In genomic region chr17:57062011-57062521, GRCm38 (mm10) we compare ENCODE assay signal across 8 mouse cellular contexts. TPM values are rescaled to one million over a fixed set of nuclear protein-coding genes. Genes with fewer than 3 reads are reported as not detected.
A peak's percentile ranks its signal among the peaks of the same experiment; 100 is the strongest.
DNase-seq lines count a peak whose midpoint lies in the region; ATAC-seq and TF ChIP-seq lines count a peak whose summit lies in the region.

No protein-coding gene starts in this region.

- H3K27me3 ChIP-seq in megakaryocyte, embryonic 14.5 days (replicated peaks): peaks cover 72% of the 10 kb centered on the region
- H3K27me3 ChIP-seq in embryonic facial prominence, embryonic 14.5 days (replicated peaks; ENCODE audit: control insufficient read depth, insufficient read depth, low read length): peaks cover 44% of the 10 kb centered on the region
- peaks cover 30% of the 10 kb centered on the region for H3K27me3 ChIP-seq in lung, embryonic 15.5 days
- no peaks in the 10 kb centered on the region for H3K27me3 ChIP-seq in stomach, postnatal 0 days (ENCODE audit: control insufficient read depth, insufficient read depth, low read length)

- peak overlapping the region; percentile 47 for H3K9ac ChIP-seq in embryonic facial prominence, embryonic 14.5 days (ENCODE audit: low read depth, low read length)
- H3K9ac ChIP-seq in lung, embryonic 15.5 days: peak overlapping the region; percentile 41
- peak overlapping the region; percentile 70 for H3K9ac ChIP-seq in stomach, postnatal 0 days (ENCODE audit: low read length)

- no peaks in the 10 kb centered on the region for H3K9me3 ChIP-seq in megakaryocyte, embryonic 14.5 days
- H3K9me3 ChIP-seq in embryonic facial prominence, embryonic 14.5 days (ENCODE audit: control insufficient read depth, low read length): no peaks in the 10 kb centered on the region
- no peaks in the 10 kb centered on the region for H3K9me3 ChIP-seq in lung, embryonic 15.5 days
- H3K9me3 ChIP-seq in stomach, postnatal 0 days (ENCODE audit: control insufficient read depth, low read length): no peaks in the 10 kb centered on the region

- peak; percentile 72 for DNase-seq in embryonic facial prominence, embryonic 14.5 days (ENCODE audit: low spot score)
- DNase-seq in kidney, adult 9 months: peak; percentile 92
- DNase-seq in stomach, postnatal 0 days (ENCODE audit: low spot score): peak; percentile 95
- DNase-seq in adipocyte (ENCODE audit: low spot score): no peak
- no peak for DNase-seq in layer of hippocampus, adult 11-12 months (ENCODE audit: low spot score)

- peak overlapping the region; percentile 48 for H3K4me2 ChIP-seq in embryonic facial prominence, embryonic 14.5 days (ENCODE audit: low read depth, low read length)
- H3K4me2 ChIP-seq in lung, embryonic 15.5 days: peak overlapping the region; percentile 43
- peak overlapping the region; percentile 58 for H3K4me2 ChIP-seq in stomach, postnatal 0 days (replicated peaks; ENCODE audit: low read depth)

- WGBS in embryonic facial prominence, embryonic 14.5 days: 1% methylated on average over 31 of the region's 39 CpGs
- WGBS in lung, embryonic 15.5 days: 1% methylated on average over 39 of the region's 39 CpGs
- WGBS in stomach, postnatal 0 days: under 1% methylated on average over 39 of the region's 39 CpGs

- TF ChIP-seq CTCF in stomach, postnatal 0 days (IDR thresholded peaks at IDR 0.05; ENCODE audit: low read depth): no peak

- H3K4me1 ChIP-seq in megakaryocyte, embryonic 14.5 days: peaks cover 50% of the 10 kb centered on the region
- peaks cover 4% of the 10 kb centered on the region for H3K4me1 ChIP-seq in embryonic facial prominence, embryonic 14.5 days (ENCODE audit: control insufficient read depth, insufficient read depth, low read length)
- peaks cover 16% of the 10 kb centered on the region for H3K4me1 ChIP-seq in lung, embryonic 15.5 days
- H3K4me1 ChIP-seq in stomach, postnatal 0 days (replicated peaks; ENCODE audit: control insufficient read depth, insufficient read depth): no peaks in the 10 kb centered on the region

- H3K27ac ChIP-seq in embryonic facial prominence, embryonic 14.5 days (replicated peaks; ENCODE audit: low read depth, low read length): no peak overlapping the region
- peak overlapping the region; percentile 92 for H3K27ac ChIP-seq in lung, embryonic 15.5 days
- peak overlapping the region; percentile 90 for H3K27ac ChIP-seq in stomach, postnatal 0 days (replicated peaks)

- no peak for TF ChIP-seq EP300 in stomach, postnatal 0 days (optimal IDR thresholded peaks at IDR 0.05)

- peaks cover 16% of the 10 kb centered on the region for H3K36me3 ChIP-seq in megakaryocyte, embryonic 14.5 days (replicated peaks; ENCODE audit: low read length)
- no peaks in the 10 kb centered on the region for H3K36me3 ChIP-seq in embryonic facial prominence, embryonic 14.5 days (ENCODE audit: control insufficient read depth, insufficient read depth, low read length)
- 0 out of 2 replicates have a peak, but pooled peaks cover 2% of the 10 kb centered on the region for H3K36me3 ChIP-seq in lung, embryonic 15.5 days
- H3K36me3 ChIP-seq in stomach, postnatal 0 days (ENCODE audit: control insufficient read depth, insufficient read depth, low read length): no peaks in the 10 kb centered on the region

- ATAC-seq in megakaryocyte, adult 5-6 weeks (ENCODE audit: poor library complexity, severe bottlenecking): no peak
- ATAC-seq in embryonic facial prominence, embryonic 14.5 days (ENCODE audit: low read depth): peak; percentile 24; the same call in 1 of the 2 replicates
- ATAC-seq in lung, embryonic 15.5 days (ENCODE audit: borderline replicate concordance, extremely low read depth, low FRiP score, low TSS enrichment): peak; percentile 48
- peak; percentile 81 for ATAC-seq in stomach, postnatal 0 days (ENCODE audit: low FRiP score, low TSS enrichment)

- peak overlapping the region; percentile 76 for H3K4me3 ChIP-seq in megakaryocyte, embryonic 14.5 days (replicated peaks)
- H3K4me3 ChIP-seq in embryonic facial prominence, embryonic 14.5 days (ENCODE audit: low read depth, low read length): peak overlapping the region; percentile 36
- peak overlapping the region; percentile 51 for H3K4me3 ChIP-seq in lung, embryonic 15.5 days
- peak overlapping the region; percentile 50 for H3K4me3 ChIP-seq in stomach, postnatal 0 days (ENCODE audit: low read depth, low read length)

RNA-seq across cellular contexts. Expression of gene Slc25a23, which starts 2.4 kb away (rescaled TPM):
- 0.49 and 6.1 TPM in 2 replicates for polyA plus RNA-seq in megakaryocyte, embryonic 14.5 days (2012; ENCODE audit: insufficient read depth, low replicate concordance)
- total RNA-seq in megakaryocyte, adult 5-6 weeks (2015): 4.1 and 5.8 TPM in 2 replicates
- total RNA-seq in megakaryocyte, adult 5-6 weeks (2017): 0.49 and 0.77 TPM in 2 replicates
- 6.9 and 7.8 TPM in 2 replicates for polyA plus RNA-seq in embryonic facial prominence, embryonic 14.5 days (2014; fragmentation: Nextera tagmentation; extraction: Ambion mirVana)
- 8.7 and 9.5 TPM in 2 replicates for polyA plus RNA-seq in lung, embryonic 15.5 days (2015; fragmentation: Nextera tagmentation; extraction: Ambion mirVana)
- 3.1 and 4.2 TPM in 2 replicates for polyA plus RNA-seq in stomach, postnatal 0 days (2015; fragmentation: Nextera tagmentation; extraction: Ambion mirVana)

RNA-seq across cellular contexts. Expression of gene Crb3, which starts 3.2 kb away (rescaled TPM):
- 0.11 TPM in 1 of 2 replicates, not detected in the other for polyA plus RNA-seq in megakaryocyte, embryonic 14.5 days (2012; ENCODE audit: insufficient read depth, low replicate concordance)
- total RNA-seq in megakaryocyte, adult 5-6 weeks (2015): 0.51 TPM in 1 of 2 replicates, not detected in the other
- total RNA-seq in megakaryocyte, adult 5-6 weeks (2017): not detected in 2 replicates
- polyA plus RNA-seq in embryonic facial prominence, embryonic 14.5 days (2014; fragmentation: Nextera tagmentation; extraction: Ambion mirVana): 5.5 and 8.1 TPM in 2 replicates
- polyA plus RNA-seq in lung, embryonic 15.5 days (2015; fragmentation: Nextera tagmentation; extraction: Ambion mirVana): 55.3 and 57.0 TPM in 2 replicates
- polyA plus RNA-seq in stomach, postnatal 0 days (2015; fragmentation: Nextera tagmentation; extraction: Ambion mirVana): 74.9 and 82.7 TPM in 2 replicates

RNA-seq across cellular contexts. Expression of gene Dennd1c, which starts 16.2 kb away (rescaled TPM):
- polyA plus RNA-seq in megakaryocyte, embryonic 14.5 days (2012; ENCODE audit: insufficient read depth, low replicate concordance): 15.6 and 31.6 TPM in 2 replicates
- total RNA-seq in megakaryocyte, adult 5-6 weeks (2015): 69.7 and 73.9 TPM in 2 replicates
- 21.2 and 35.8 TPM in 2 replicates for total RNA-seq in megakaryocyte, adult 5-6 weeks (2017)
- 1.6 and 2.1 TPM in 2 replicates for polyA plus RNA-seq in embryonic facial prominence, embryonic 14.5 days (2014; fragmentation: Nextera tagmentation; extraction: Ambion mirVana)
- polyA plus RNA-seq in lung, embryonic 15.5 days (2015; fragmentation: Nextera tagmentation; extraction: Ambion mirVana): 4.8 and 5.6 TPM in 2 replicates
- 2.4 and 2.8 TPM in 2 replicates for polyA plus RNA-seq in stomach, postnatal 0 days (2015; fragmentation: Nextera tagmentation; extraction: Ambion mirVana)

RNA-seq across cellular contexts. Expression of gene Slc25a41, which starts 20.6 kb away (rescaled TPM):
- not detected in 2 replicates for polyA plus RNA-seq in megakaryocyte, embryonic 14.5 days (2012; ENCODE audit: insufficient read depth, low replicate concordance)
- total RNA-seq in megakaryocyte, adult 5-6 weeks (2015): not detected in 2 replicates
- not detected in 2 replicates for total RNA-seq in megakaryocyte, adult 5-6 weeks (2017)
- not detected in 2 replicates for polyA plus RNA-seq in embryonic facial prominence, embryonic 14.5 days (2014; fragmentation: Nextera tagmentation; extraction: Ambion mirVana)
- 0.12 TPM in 1 of 2 replicates, not detected in the other for polyA plus RNA-seq in lung, embryonic 15.5 days (2015; fragmentation: Nextera tagmentation; extraction: Ambion mirVana)
- not detected in 2 replicates for polyA plus RNA-seq in stomach, postnatal 0 days (2015; fragmentation: Nextera tagmentation; extraction: Ambion mirVana)

RNA-seq across cellular contexts. Expression of gene Tubb4a, which starts 25.5 kb away (rescaled TPM):
- polyA plus RNA-seq in megakaryocyte, embryonic 14.5 days (2012; ENCODE audit: insufficient read depth, low replicate concordance): 1.4 and 1.5 TPM in 2 replicates
- total RNA-seq in megakaryocyte, adult 5-6 weeks (2015): 0.13 TPM in 1 of 2 replicates, not detected in the other
- 0.11 and 0.41 TPM in 2 replicates for total RNA-seq in megakaryocyte, adult 5-6 weeks (2017)
- 22.9 and 28.7 TPM in 2 replicates for polyA plus RNA-seq in embryonic facial prominence, embryonic 14.5 days (2014; fragmentation: Nextera tagmentation; extraction: Ambion mirVana)
- 16.4 and 17.5 TPM in 2 replicates for polyA plus RNA-seq in lung, embryonic 15.5 days (2015; fragmentation: Nextera tagmentation; extraction: Ambion mirVana)
- 9.5 and 11.5 TPM in 2 replicates for polyA plus RNA-seq in stomach, postnatal 0 days (2015; fragmentation: Nextera tagmentation; extraction: Ambion mirVana)

Comparison
In these comparisons a context has a peak if more than half of its experiments do, and no peak if none do; other contexts are left out.
1. DNase-seq: peak in embryonic facial prominence, embryonic 14.5 days (single experiment), kidney, adult 9 months (single experiment) and stomach, postnatal 0 days (single experiment); none in adipocyte (single experiment) and layer of hippocampus, adult 11-12 months (single experiment).
2. Peak in every context shown above with its lines, with median percentiles within 50 percentile points of each other: H3K4me3 ChIP-seq, H3K4me2 ChIP-seq and H3K9ac ChIP-seq.